Mouse (Mus musculus): ENCODE measurements around the gene Atg7.

Gene Atg7

GRCm38 (mm10) chr6:114736355-114736754 is 93.5 kb downstream of the Atg7 start:
- DNase-seq: no peak

GRCm38 (mm10) chr6:114737181-114737580 is 94.3 kb downstream of the Atg7 start:
- DNase-seq: no peak

GRCm38 (mm10) chr6:114737931-114738759 is 95.2 kb downstream of the Atg7 start:
- DNase-seq: no peak

- no peak for DNase-seq
These were observed 95.8 kb downstream of the Atg7 start for GRCm38 (mm10) chr6:114738760-114739112.

- DNase-seq: peak in 1 of 2 experiments; percentile 8
These were observed 99.5 kb downstream of the Atg7 start for GRCm38 (mm10) chr6:114742209-114743003.

GRCm38 (mm10) chr6:114743126-114743525 is 100.2 kb downstream of the Atg7 start:
- no peak for DNase-seq

- DNase-seq: no peak
These were observed 100.9 kb downstream of the Atg7 start for GRCm38 (mm10) chr6:114743845-114744244.

- DNase-seq: no peak
These were observed 103.6 kb downstream of the Atg7 start for GRCm38 (mm10) chr6:114746439-114746974.

- no peak for DNase-seq
These were observed 105.5 kb downstream of the Atg7 start for GRCm38 (mm10) chr6:114748419-114748818.

GRCm38 (mm10) chr6:114748882-114749281 is 106.0 kb downstream of the Atg7 start:
- DNase-seq: no peak

GRCm38 (mm10) chr6:114758795-114759194 is 115.9 kb downstream of the Atg7 start:
- DNase-seq: no peak

- DNase-seq: no peak
These were observed 123.4 kb downstream of the Atg7 start for GRCm38 (mm10) chr6:114766314-114766713.

GRCm38 (mm10) chr6:114767710-114768109 is 124.8 kb downstream of the Atg7 start:
- DNase-seq: no peak

- no peak for DNase-seq
These were observed 127.4 kb downstream of the Atg7 start for GRCm38 (mm10) chr6:114770337-114770736.

GRCm38 (mm10) chr6:114771502-114771901 is 128.6 kb downstream of the Atg7 start:
- no peak for DNase-seq

- DNase-seq: no peak
These were observed 132.3 kb downstream of the Atg7 start for GRCm38 (mm10) chr6:114775210-114775609.

GRCm38 (mm10) chr6:114777872-114778271 is 135.0 kb downstream of the Atg7 start:
- DNase-seq: no peak

GRCm38 (mm10) chr6:114778650-114779049 is 135.8 kb downstream of the Atg7 start:
- peak; percentile 8 to 9 for DNase-seq

GRCm38 (mm10) chr6:114780583-114780982 is 137.7 kb downstream of the Atg7 start:
- no peak for DNase-seq

- DNase-seq: peak in 1 of 2 experiments; percentile 9
These were observed 138.7 kb downstream of the Atg7 start for GRCm38 (mm10) chr6:114781415-114782240.

- no peak for DNase-seq
These were observed 139.6 kb downstream of the Atg7 start for GRCm38 (mm10) chr6:114782486-114782885.

GRCm38 (mm10) chr6:114786461-114786860 is 143.6 kb downstream of the Atg7 start:
- no peak for DNase-seq

- no peak for DNase-seq
These were observed 144.7 kb downstream of the Atg7 start for GRCm38 (mm10) chr6:114787606-114788005.

Data from spleen, adult 18-20 months (tissue).